Comparison of ENCODE assay signal across 27 mouse cellular contexts in the genomic region with DNA sequence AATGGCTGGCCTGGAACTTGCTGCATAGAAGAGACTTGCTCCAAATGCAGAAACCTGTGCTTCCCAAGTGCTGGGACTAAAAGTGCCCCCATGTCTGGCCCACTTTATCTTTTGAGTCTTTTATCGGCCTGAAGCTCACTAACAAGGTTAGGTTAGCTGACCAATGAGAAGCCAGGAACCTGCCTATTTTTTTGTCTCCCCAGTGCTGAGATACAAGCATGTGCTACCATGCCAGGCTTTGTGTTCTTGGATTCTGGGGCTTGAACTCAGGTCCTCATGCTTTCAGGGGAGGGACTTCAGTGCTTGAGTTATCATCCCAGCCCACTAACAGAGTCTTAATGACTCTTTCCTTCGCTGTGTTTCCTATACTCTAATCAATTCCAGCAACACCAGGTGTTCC. TPM values are rescaled to one million over a fixed set of nuclear protein-coding genes. Genes with fewer than 3 reads are reported as not detected.
"Had no signal": no experiment of that assay in that cellular context is flagged by ENCODE, and none has a peak within 500 bp of the region (broad histone marks: within the 10 kb centered on the region; RNA-seq: fewer than 3 reads in every experiment).

No protein-coding gene starts in this region.

- H3K4me3 ChIP-seq: gastrocnemius, adult 2 months; heart, embryonic 10.5 days; heart, embryonic 12.5 days; hindbrain, embryonic 13.5 days; hindbrain, embryonic 15.5 days; kidney, embryonic 15.5 days; limb, embryonic 13.5 days; limb, embryonic 15.5 days; liver, embryonic 12.5 days had no signal

- H3K27ac ChIP-seq: gastrocnemius, adult 2 months; heart, embryonic 10.5 days; hindbrain, embryonic 13.5 days; hindbrain, embryonic 15.5 days; hindbrain, postnatal 0 days; kidney, embryonic 15.5 days; kidney, postnatal 0 days; limb, embryonic 13.5 days; limb, embryonic 15.5 days; liver, embryonic 12.5 days; liver, embryonic 14.5 days had no signal

- H3K9ac ChIP-seq: heart, embryonic 12.5 days; hindbrain, embryonic 13.5 days; hindbrain, embryonic 15.5 days; kidney, embryonic 15.5 days; limb, embryonic 13.5 days; limb, embryonic 15.5 days; liver, embryonic 12.5 days; liver, embryonic 14.5 days had no signal

- DNase-seq: gastrocnemius, adult 2 months; gastrocnemius, postnatal 10 days; gastrocnemius, postnatal 25 days; heart, adult 18-20 months; heart, postnatal 10 days; heart, postnatal 36 days; kidney, adult 11 months; kidney, adult 2 months; kidney, adult 9 months; kidney, postnatal 14 days; kidney, postnatal 36 days; layer of hippocampus, adult 9-11 months; layer of hippocampus, postnatal 36 days; left cerebral cortex, postnatal 4 days had no signal

- H3K36me3 ChIP-seq: heart, embryonic 10.5 days; heart, embryonic 12.5 days; hindbrain, embryonic 13.5 days; hindbrain, embryonic 15.5 days; kidney, embryonic 15.5 days; limb, embryonic 13.5 days; limb, embryonic 15.5 days; liver, embryonic 12.5 days had no signal

- H3K9me3 ChIP-seq: heart, embryonic 10.5 days; heart, embryonic 12.5 days; hindbrain, embryonic 13.5 days; hindbrain, embryonic 15.5 days; kidney, embryonic 15.5 days; limb, embryonic 13.5 days; limb, embryonic 15.5 days; liver, embryonic 12.5 days had no signal

RNA-seq across cellular contexts. Expression of gene Ttll13, which starts 11.5 kb away (rescaled TPM):
- total RNA-seq: gastrocnemius, postnatal 25 days; granulocyte monocyte progenitor cell, adult 5-6 weeks; hematopoietic stem cell, adult 5-6 weeks had no signal
